ENCODE assay signal across 15 mouse cellular contexts in the genomic region with DNA sequence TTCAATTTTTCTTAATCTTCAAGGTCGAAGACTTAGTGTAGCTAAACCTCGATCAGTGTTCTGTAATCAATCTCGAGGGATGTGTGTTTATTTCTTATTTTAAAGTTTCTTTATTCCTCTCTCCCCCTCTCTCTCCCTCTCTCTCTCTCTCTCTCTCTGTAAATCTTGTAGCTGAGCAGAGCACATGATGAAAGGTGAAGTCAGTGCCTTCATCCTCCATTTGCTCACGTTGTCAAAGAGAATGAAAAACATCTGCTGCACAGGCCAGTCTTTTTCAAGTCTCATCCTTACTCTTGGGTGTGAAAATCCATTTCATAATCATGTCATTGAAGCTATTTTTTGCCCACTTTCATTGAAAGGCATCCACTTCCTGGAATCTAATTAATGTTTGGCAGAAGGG. TPM values are rescaled to one million over a fixed set of nuclear protein-coding genes. Genes with fewer than 3 reads are reported as not detected.
DNase-seq lines count a peak whose midpoint lies in the region; ATAC-seq and TF ChIP-seq lines count a peak whose summit lies in the region.
"Had no signal": no experiment of that assay in that cellular context is flagged by ENCODE, and none has a peak within 500 bp of the region (broad histone marks: within the 10 kb centered on the region; RNA-seq: fewer than 3 reads in every experiment).

No protein-coding gene starts in this region.

- no peak for DNase-seq in forebrain, embryonic 11.5 days (ENCODE audit: low spot score)
- DNase-seq in forebrain, embryonic 10.5 days (ENCODE audit: extremely low spot score, low spot score): no peak
- no peak for DNase-seq in CH12.LX (ENCODE audit: extremely low read depth)
- no peak for DNase-seq in liver, postnatal 0 days
- no peak for DNase-seq in gastrocnemius, postnatal 25 days
- DNase-seq in heart, adult 11 months: no peak
- DNase-seq: gastrocnemius, adult 2 months had no signal

- no peak for TF ChIP-seq POLR2A in CH12.LX (IDR thresholded peaks at IDR 0.05; ENCODE audit: low read depth, low read length)

- WGBS in forebrain, embryonic 11.5 days: 30% methylated on average over 4 of the region's 4 CpGs
- WGBS in forebrain, embryonic 10.5 days: 32% methylated on average over 4 of the region's 4 CpGs
- 23% methylated on average over 4 of the region's 4 CpGs for WGBS in hindbrain, embryonic 12.5 days
- WGBS in midbrain, embryonic 16.5 days: 11% methylated on average over 4 of the region's 4 CpGs
- 24% methylated on average over 4 of the region's 4 CpGs for WGBS in liver, postnatal 0 days (ENCODE audit: insufficient replicate concordance)

- no peaks in the 10 kb centered on the region for H3K9me3 ChIP-seq in forebrain, embryonic 11.5 days (ENCODE audit: control insufficient read depth, low read length)
- no peaks in the 10 kb centered on the region for H3K9me3 ChIP-seq in forebrain, embryonic 10.5 days
- H3K9me3 ChIP-seq in CH12.LX (replicated peaks; ENCODE audit: low read length): no peaks in the 10 kb centered on the region
- no peaks in the 10 kb centered on the region for H3K9me3 ChIP-seq in hindbrain, embryonic 12.5 days (replicated peaks)
- H3K9me3 ChIP-seq in midbrain, embryonic 16.5 days (replicated peaks; ENCODE audit: control insufficient read depth, low read length, poor library complexity, severe bottlenecking): no peaks in the 10 kb centered on the region
- no peaks in the 10 kb centered on the region for H3K9me3 ChIP-seq in liver, postnatal 0 days (ENCODE audit: low read length)
- H3K9me3 ChIP-seq: heart, embryonic 10.5 days; megakaryocyte, embryonic 14.5 days had no signal

- no peak overlapping the region for H3K27ac ChIP-seq in forebrain, embryonic 11.5 days (ENCODE audit: low read depth, low read length)
- H3K27ac ChIP-seq in forebrain, embryonic 10.5 days: no peak overlapping the region
- H3K27ac ChIP-seq in CH12.LX (ENCODE audit: insufficient read depth, low read depth): no peak overlapping the region
- no peak overlapping the region for H3K27ac ChIP-seq in hindbrain, embryonic 12.5 days
- 0 out of 2 replicates have a peak overlapping the region, but pooled peaks have one; percentile 50 for H3K27ac ChIP-seq in midbrain, embryonic 16.5 days (ENCODE audit: low read length)
- no peak overlapping the region for H3K27ac ChIP-seq in liver, postnatal 0 days (ENCODE audit: low read depth)
- H3K27ac ChIP-seq: gastrocnemius, adult 2 months; heart, embryonic 10.5 days had no signal

- TF ChIP-seq EP300 in CH12.LX (IDR thresholded peaks at IDR 0.05; ENCODE audit: low read length): no peak
- no peak for TF ChIP-seq EP300 in liver, postnatal 0 days (IDR thresholded peaks at IDR 0.05; ENCODE audit: low read depth)

- dilution Hi-C loops in CH12.LX (cut with MboI; ENCODE audit: extremely low pct_ligation_motif_present, extremely low pct_unique_long_range_greater_than_20kb, low sequenced_read_pairs): no loop called here

- no peak for TF ChIP-seq RAD21 in CH12.LX (IDR thresholded peaks at IDR 0.05; ENCODE audit: low read depth, low read length)

- peak; percentile 18; the same call in 1 of the 2 replicates for ATAC-seq in forebrain, embryonic 11.5 days (replicated peaks; ENCODE audit: low FRiP score)
- ATAC-seq in hindbrain, embryonic 12.5 days (ENCODE audit: low FRiP score): peak; percentile 46
- ATAC-seq in midbrain, embryonic 16.5 days: peak; percentile 79
- no peak for ATAC-seq in liver, postnatal 0 days
- ATAC-seq: intestine, embryonic 16.5 days had no signal

- in situ Hi-C loops in CH12.LX (cut with MboI; ENCODE audit: low pct_ligation_motif_present, low pct_unique_long_range_greater_than_20kb, low sequenced_read_pairs): loop anchor here (25.0 kb wide), 1 partner anchor 301 kb away; no protein-coding TSS in a partner anchor

- H3K4me3 ChIP-seq in forebrain, embryonic 11.5 days (ENCODE audit: low read depth, low read length): no peak overlapping the region
- H3K4me3 ChIP-seq in forebrain, embryonic 10.5 days: no peak overlapping the region
- H3K4me3 ChIP-seq in CH12.LX (replicated peaks in 1 of 3; ENCODE audit: low read depth in 2 of 3, low read length in 2 of 3, poor library complexity in 1 of 3): no peak overlapping the region
- H3K4me3 ChIP-seq in hindbrain, embryonic 12.5 days: no peak overlapping the region
- peak overlapping the region; percentile 14; the same call in 1 of the 2 replicates for H3K4me3 ChIP-seq in midbrain, embryonic 16.5 days (ENCODE audit: low read depth, low read length)
- no peak overlapping the region for H3K4me3 ChIP-seq in liver, postnatal 0 days (ENCODE audit: low read depth, low read length)
- H3K4me3 ChIP-seq: gastrocnemius, adult 2 months; heart, embryonic 10.5 days; megakaryocyte, embryonic 14.5 days had no signal

- H3K9ac ChIP-seq in forebrain, embryonic 11.5 days (ENCODE audit: low read length): no peak overlapping the region
- no peak overlapping the region for H3K9ac ChIP-seq in CH12.LX (ENCODE audit: insufficient read depth, low read depth)
- H3K9ac ChIP-seq in hindbrain, embryonic 12.5 days: no peak overlapping the region
- H3K9ac ChIP-seq in midbrain, embryonic 16.5 days (ENCODE audit: low read depth, low read length): 0 out of 2 replicates have a peak overlapping the region, but pooled peaks have one; percentile 34
- no peak overlapping the region for H3K9ac ChIP-seq in liver, postnatal 0 days (replicated peaks)

- TF ChIP-seq CTCF in CH12.LX (conservative IDR thresholded peaks at IDR 0.05 in 1 of 2, IDR thresholded peaks at IDR 0.05 in 1 of 2; ENCODE audit: low read depth in 2 of 2, low read length in 2 of 2): no peak
- TF ChIP-seq CTCF in liver, postnatal 0 days (IDR thresholded peaks at IDR 0.05; ENCODE audit: low read depth): no peak

- H3K4me2 ChIP-seq in forebrain, embryonic 11.5 days (ENCODE audit: low read depth, low read length, severe bottlenecking): no peak overlapping the region
- H3K4me2 ChIP-seq in CH12.LX (ENCODE audit: insufficient read depth, low read depth, poor library complexity, severe bottlenecking): peak overlapping the region; percentile 44; the same call in 1 of the 2 replicates
- H3K4me2 ChIP-seq in hindbrain, embryonic 12.5 days (replicated peaks): peak overlapping the region; percentile 15; the same call in 1 of the 2 replicates
- peak overlapping the region; percentile 50 for H3K4me2 ChIP-seq in midbrain, embryonic 16.5 days (ENCODE audit: low read length)
- H3K4me2 ChIP-seq in liver, postnatal 0 days (ENCODE audit: low read depth, low read length): no peak overlapping the region
- H3K4me2 ChIP-seq: liver, embryonic 11.5 days had no signal

- H3K4me1 ChIP-seq in forebrain, embryonic 11.5 days (replicated peaks; ENCODE audit: control insufficient read depth, insufficient read depth, low read length): no peaks in the 10 kb centered on the region
- H3K4me1 ChIP-seq in forebrain, embryonic 10.5 days: no peaks in the 10 kb centered on the region
- H3K4me1 ChIP-seq in CH12.LX (ENCODE audit: control insufficient read depth in 1 of 2, insufficient read depth in 2 of 2): peaks cover 0 to 2% of the 10 kb centered on the region in 2 experiments; a peak in 1 of 4 replicates
- no peaks in the 10 kb centered on the region for H3K4me1 ChIP-seq in hindbrain, embryonic 12.5 days
- H3K4me1 ChIP-seq in midbrain, embryonic 16.5 days (ENCODE audit: control insufficient read depth, insufficient read depth, low read length): peaks cover 7% of the 10 kb centered on the region
- no peaks in the 10 kb centered on the region for H3K4me1 ChIP-seq in liver, postnatal 0 days (ENCODE audit: insufficient read depth)
- H3K4me1 ChIP-seq: heart, embryonic 10.5 days; megakaryocyte, embryonic 14.5 days had no signal

- H3K36me3 ChIP-seq in forebrain, embryonic 11.5 days (ENCODE audit: control insufficient read depth, insufficient read depth, low read length): no peaks in the 10 kb centered on the region
- H3K36me3 ChIP-seq in forebrain, embryonic 10.5 days (replicated peaks): no peaks in the 10 kb centered on the region
- no peaks in the 10 kb centered on the region for H3K36me3 ChIP-seq in CH12.LX (replicated peaks in 1 of 2; ENCODE audit: control insufficient read depth in 1 of 2, insufficient read depth in 1 of 2, low read length in 1 of 2)
- no peaks in the 10 kb centered on the region for H3K36me3 ChIP-seq in hindbrain, embryonic 12.5 days
- H3K36me3 ChIP-seq in midbrain, embryonic 16.5 days (ENCODE audit: control insufficient read depth, insufficient read depth, low read length): no peaks in the 10 kb centered on the region
- H3K36me3 ChIP-seq in liver, postnatal 0 days (replicated peaks; ENCODE audit: insufficient read depth, low read length): no peaks in the 10 kb centered on the region
- H3K36me3 ChIP-seq: heart, embryonic 10.5 days had no signal

- H3K79me2 ChIP-seq in CH12.LX (replicated peaks; ENCODE audit: control insufficient read depth, extremely low read depth, insufficient read depth, poor library complexity, severe bottlenecking): no peaks in the 10 kb centered on the region

- H3K27me3 ChIP-seq in forebrain, embryonic 11.5 days (ENCODE audit: control insufficient read depth, insufficient read depth, low read length): no peaks in the 10 kb centered on the region
- no peaks in the 10 kb centered on the region for H3K27me3 ChIP-seq in forebrain, embryonic 10.5 days (ENCODE audit: poor library complexity, severe bottlenecking)
- no peaks in the 10 kb centered on the region for H3K27me3 ChIP-seq in CH12.LX (replicated peaks)
- no peaks in the 10 kb centered on the region for H3K27me3 ChIP-seq in hindbrain, embryonic 12.5 days
- H3K27me3 ChIP-seq in midbrain, embryonic 16.5 days (ENCODE audit: control insufficient read depth, insufficient read depth, low read depth, low read length): no peaks in the 10 kb centered on the region; the same call in 1 of the 2 replicates
- H3K27me3 ChIP-seq in liver, postnatal 0 days (ENCODE audit: insufficient read depth, low read length): no peaks in the 10 kb centered on the region

TF ChIP-seq in CH12.LX, 34 proteins besides CTCF, POLR2A, EP300 and RAD21 (continues in another document):
- TF ChIP-seq CHD2 (IDR thresholded peaks at IDR 0.05; ENCODE audit: low read length): no peak
- TF ChIP-seq E2F4 (IDR thresholded peaks at IDR 0.05; ENCODE audit: insufficient replicate concordance, low read depth, low read length): no peak
- TF ChIP-seq GABPA (IDR thresholded peaks at IDR 0.05; ENCODE audit: insufficient replicate concordance, low read depth, low read length): no peak
- no peak for TF ChIP-seq NELFE (IDR thresholded peaks at IDR 0.05; ENCODE audit: low read depth, low read length)
- TF ChIP-seq IRF4 (IDR thresholded peaks at IDR 0.05; ENCODE audit: low read depth, low read length): no peak

RNA-seq across cellular contexts. Expression of gene Nxph1, which starts 12.1 kb away (rescaled TPM):
- 4.9 and 6.9 TPM in 2 replicates for polyA plus RNA-seq in forebrain, embryonic 11.5 days (2014; fragmentation: Nextera tagmentation; extraction: Ambion mirVana)
- 0.23 and 1.0 TPM in 2 replicates for polyA plus RNA-seq in forebrain, embryonic 10.5 days (2016; fragmentation: Nextera tagmentation; extraction: Ambion mirVana)
- not detected in 2 replicates for total RNA-seq in CH12.LX (2012; rRNA removed)
- total RNA-seq in CH12.LX (2014; rRNA removed): not detected in 2 replicates
- polyA plus RNA-seq in CH12.LX (2012; ENCODE audit: insufficient read length, low read depth): not detected in 2 replicates
- polyA plus RNA-seq in hindbrain, embryonic 12.5 days (2016; fragmentation: Nextera tagmentation; extraction: Ambion mirVana): 22.5 and 27.0 TPM in 2 replicates
- 82.4 and 92.6 TPM in 2 replicates for polyA plus RNA-seq in midbrain, embryonic 16.5 days (2015; fragmentation: Nextera tagmentation; extraction: Ambion mirVana)
- polyA plus RNA-seq in liver, postnatal 0 days (2015; fragmentation: Nextera tagmentation; extraction: Ambion mirVana): not detected in 2 replicates
- not detected for total RNA-seq in gastrocnemius, postnatal 25 days (2021)
- total RNA-seq: gastrocnemius, adult 2 months; heart, postnatal 14 days had no signal
- polyA plus RNA-seq: heart, embryonic 10.5 days; liver, embryonic 11.5 days; small intestine, adult 2 months had no signal

Comparison
In these comparisons a context has a peak if more than half of its experiments do, and no peak if none do; other contexts are left out.
1. H3K4me2 ChIP-seq: peak in CH12.LX (single experiment), hindbrain, embryonic 12.5 days (single experiment) and midbrain, embryonic 16.5 days (single experiment); none in forebrain, embryonic 11.5 days (single experiment) and liver, postnatal 0 days (single experiment).